16 mouse cellular contexts compared by ENCODE assay signal in genomic region chr19:16222526-16222925, GRCm38 (mm10).
DNase-seq lines count a peak whose midpoint lies in the region; ATAC-seq and TF ChIP-seq lines count a peak whose summit lies in the region.
"Had no signal": no experiment of that assay in that cellular context is flagged by ENCODE, and none has a peak within 500 bp of the region (broad histone marks: within the 10 kb centered on the region; RNA-seq: fewer than 3 reads in every experiment).

No protein-coding gene starts in this region.

- no peaks in the 10 kb centered on the region for H3K36me3 ChIP-seq in lung, postnatal 0 days (ENCODE audit: insufficient read depth, low read length)
- peaks cover 46% of the 10 kb centered on the region for H3K36me3 ChIP-seq in kidney, embryonic 15.5 days
- no peaks in the 10 kb centered on the region for H3K36me3 ChIP-seq in hindbrain, embryonic 16.5 days (ENCODE audit: control insufficient read depth, insufficient read depth, low read length)
- no peaks in the 10 kb centered on the region for H3K36me3 ChIP-seq in midbrain, embryonic 15.5 days (replicated peaks)

- H3K9me3 ChIP-seq in lung, postnatal 0 days (ENCODE audit: low read length) = no peaks in the 10 kb centered on the region
- H3K9me3 ChIP-seq in kidney, embryonic 15.5 days (replicated peaks) = no peaks in the 10 kb centered on the region
- H3K9me3 ChIP-seq in hindbrain, embryonic 16.5 days (ENCODE audit: control insufficient read depth, low read length) = no peaks in the 10 kb centered on the region
- H3K9me3 ChIP-seq in midbrain, embryonic 15.5 days = no peaks in the 10 kb centered on the region; the same call in 1 of the 2 replicates
- H3K9me3 ChIP-seq: liver, embryonic 13.5 days; midbrain, embryonic 12.5 days; neural tube, embryonic 12.5 days had no signal

- peak; percentile 19 for DNase-seq in adrenal gland, postnatal 14 days
- no peak for DNase-seq in adrenal gland, adult 8-10 months
- DNase-seq in lung, postnatal 0 days (ENCODE audit: low spot score) = peak; percentile 41
- DNase-seq in lung, postnatal 14 days = no peak
- DNase-seq in urinary bladder, postnatal 25 days (ENCODE audit: low spot score) = no peak
- DNase-seq: B cell, adult 2 months; cerebellum, adult 2 months; liver, embryonic 13.5 days; thymus, postnatal 4 days had no signal

- no peak overlapping the region for H3K27ac ChIP-seq in lung, postnatal 0 days (ENCODE audit: low read length)
- H3K27ac ChIP-seq in kidney, embryonic 15.5 days = 0 out of 2 replicates have a peak overlapping the region, but pooled peaks have one; percentile 18
- no peak overlapping the region for H3K27ac ChIP-seq in hindbrain, embryonic 16.5 days (ENCODE audit: low read depth, low read length)
- H3K27ac ChIP-seq in midbrain, embryonic 15.5 days = no peak overlapping the region
- H3K27ac ChIP-seq: forebrain, embryonic 15.5 days; left cerebral cortex, adult 2 months; liver, embryonic 13.5 days; midbrain, embryonic 12.5 days; neural tube, embryonic 12.5 days had no signal

- no peak overlapping the region for H3K4me2 ChIP-seq in lung, postnatal 0 days (replicated peaks; ENCODE audit: low read depth, low read length)
- no peak overlapping the region for H3K4me2 ChIP-seq in kidney, embryonic 15.5 days
- no peak overlapping the region for H3K4me2 ChIP-seq in hindbrain, embryonic 16.5 days (ENCODE audit: low read length)
- no peak overlapping the region for H3K4me2 ChIP-seq in midbrain, embryonic 15.5 days
- H3K4me2 ChIP-seq: forebrain, embryonic 15.5 days; liver, embryonic 13.5 days; midbrain, embryonic 12.5 days; neural tube, embryonic 12.5 days had no signal

- TF ChIP-seq CTCF in lung, postnatal 0 days (IDR thresholded peaks at IDR 0.05) = no peak

- no peak for ATAC-seq in lung, postnatal 0 days
- ATAC-seq in kidney, embryonic 15.5 days (replicated peaks; ENCODE audit: low FRiP score) = no peak
- no peak for ATAC-seq in hindbrain, embryonic 16.5 days
- ATAC-seq in midbrain, embryonic 15.5 days (replicated peaks) = no peak
- ATAC-seq: forebrain, embryonic 15.5 days had no signal

- no peaks in the 10 kb centered on the region for H3K4me1 ChIP-seq in lung, postnatal 0 days (ENCODE audit: insufficient read depth, low read depth, low read length)
- H3K4me1 ChIP-seq in kidney, embryonic 15.5 days = 0 out of 2 replicates have a peak, but pooled peaks cover 4% of the 10 kb centered on the region
- no peaks in the 10 kb centered on the region; the same call in 1 of the 2 replicates for H3K4me1 ChIP-seq in hindbrain, embryonic 16.5 days (ENCODE audit: control insufficient read depth, insufficient read depth, low read depth, low read length)
- H3K4me1 ChIP-seq in midbrain, embryonic 15.5 days = peaks cover 7% of the 10 kb centered on the region; the same call in 1 of the 2 replicates
- H3K4me1 ChIP-seq: midbrain, embryonic 12.5 days; neural tube, embryonic 12.5 days had no signal

- no peaks in the 10 kb centered on the region for H3K27me3 ChIP-seq in lung, postnatal 0 days (replicated peaks; ENCODE audit: insufficient read depth, low read length)
- H3K27me3 ChIP-seq in kidney, embryonic 15.5 days = no peaks in the 10 kb centered on the region
- H3K27me3 ChIP-seq in hindbrain, embryonic 16.5 days (replicated peaks; ENCODE audit: control insufficient read depth, insufficient read depth, low read length) = no peaks in the 10 kb centered on the region
- no peaks in the 10 kb centered on the region for H3K27me3 ChIP-seq in midbrain, embryonic 15.5 days (replicated peaks)
- H3K27me3 ChIP-seq: forebrain, embryonic 15.5 days; liver, embryonic 13.5 days; midbrain, embryonic 12.5 days; neural tube, embryonic 12.5 days had no signal

- no peak for TF ChIP-seq EP300 in lung, postnatal 0 days (IDR thresholded peaks at IDR 0.05)

- H3K4me3 ChIP-seq in lung, postnatal 0 days (ENCODE audit: low read depth, low read length) = no peak overlapping the region
- no peak overlapping the region for H3K4me3 ChIP-seq in kidney, embryonic 15.5 days (replicated peaks)
- no peak overlapping the region for H3K4me3 ChIP-seq in hindbrain, embryonic 16.5 days (ENCODE audit: low read length)
- no peak overlapping the region for H3K4me3 ChIP-seq in midbrain, embryonic 15.5 days
- H3K4me3 ChIP-seq: forebrain, embryonic 15.5 days; left cerebral cortex, adult 2 months; liver, embryonic 13.5 days; midbrain, embryonic 12.5 days; neural tube, embryonic 12.5 days had no signal

- WGBS in lung, postnatal 0 days = 61% methylated on average over 3 of the region's 3 CpGs
- WGBS in kidney, embryonic 15.5 days = 53% methylated on average over 3 of the region's 3 CpGs
- WGBS in hindbrain, embryonic 16.5 days = 80% methylated on average over 3 of the region's 3 CpGs
- WGBS in midbrain, embryonic 15.5 days = 90% methylated on average over 3 of the region's 3 CpGs

- no peak overlapping the region for H3K9ac ChIP-seq in lung, postnatal 0 days (replicated peaks; ENCODE audit: low read depth)
- no peak overlapping the region for H3K9ac ChIP-seq in kidney, embryonic 15.5 days
- no peak overlapping the region for H3K9ac ChIP-seq in hindbrain, embryonic 16.5 days (ENCODE audit: low read depth, low read length)
- H3K9ac ChIP-seq in midbrain, embryonic 15.5 days = no peak overlapping the region
- H3K9ac ChIP-seq: forebrain, embryonic 15.5 days; liver, embryonic 13.5 days; midbrain, embryonic 12.5 days; neural tube, embryonic 12.5 days had no signal

Comparison
In these comparisons a context has a peak if more than half of its experiments do, and no peak if none do; other contexts are left out.
1. DNase-seq: peak in adrenal gland, postnatal 14 days (single experiment) and lung, postnatal 0 days (single experiment); none in adrenal gland, adult 8-10 months (single experiment), lung, postnatal 14 days (single experiment) and urinary bladder, postnatal 25 days (single experiment).